Mouse (Mus musculus) small intestine, adult 2 months (tissue): ENCODE measurements around the gene Cldn2.

ENCODE experiments used
- CTCF ChIP-seq: fragments of 200-500 bp; IDR thresholded peaks from 2 replicates; pipeline ENCODE4 v1.5.1; 2012; ENCODE audit warnings: low read depth, mild to moderate bottlenecking, control low read depth, inconsistent platforms, low read length, moderate library complexity, mixed read lengths; ENCODE audit not compliant: insufficient replicate concordance, insufficient read length; ENCODE audit errors: extremely low read depth
- POLR2A ChIP-seq: fragments of 200-500 bp; IDR thresholded peaks from 2 replicates; pipeline ENCODE4 v1.6.1; 2012; ENCODE audit warnings: low read depth, mild to moderate bottlenecking, control low read depth, inconsistent platforms, low read length, moderate library complexity

- TF ChIP-seq POLR2A: no peak
- TF ChIP-seq CTCF: no peak
Observed at GRCm38 (mm10) chrX:139812636-139813298, 12.1 kb downstream of the Cldn2 start.
